Mouse (Mus musculus): ENCODE results near the gene Lat2. TPM values are rescaled to one million over a fixed set of nuclear protein-coding genes. Genes with fewer than 3 reads are reported as not detected.

Gene Lat2
- polyA plus RNA-seq, 1 experiment from 2014 or later, result 3.1 TPM

DNA sequence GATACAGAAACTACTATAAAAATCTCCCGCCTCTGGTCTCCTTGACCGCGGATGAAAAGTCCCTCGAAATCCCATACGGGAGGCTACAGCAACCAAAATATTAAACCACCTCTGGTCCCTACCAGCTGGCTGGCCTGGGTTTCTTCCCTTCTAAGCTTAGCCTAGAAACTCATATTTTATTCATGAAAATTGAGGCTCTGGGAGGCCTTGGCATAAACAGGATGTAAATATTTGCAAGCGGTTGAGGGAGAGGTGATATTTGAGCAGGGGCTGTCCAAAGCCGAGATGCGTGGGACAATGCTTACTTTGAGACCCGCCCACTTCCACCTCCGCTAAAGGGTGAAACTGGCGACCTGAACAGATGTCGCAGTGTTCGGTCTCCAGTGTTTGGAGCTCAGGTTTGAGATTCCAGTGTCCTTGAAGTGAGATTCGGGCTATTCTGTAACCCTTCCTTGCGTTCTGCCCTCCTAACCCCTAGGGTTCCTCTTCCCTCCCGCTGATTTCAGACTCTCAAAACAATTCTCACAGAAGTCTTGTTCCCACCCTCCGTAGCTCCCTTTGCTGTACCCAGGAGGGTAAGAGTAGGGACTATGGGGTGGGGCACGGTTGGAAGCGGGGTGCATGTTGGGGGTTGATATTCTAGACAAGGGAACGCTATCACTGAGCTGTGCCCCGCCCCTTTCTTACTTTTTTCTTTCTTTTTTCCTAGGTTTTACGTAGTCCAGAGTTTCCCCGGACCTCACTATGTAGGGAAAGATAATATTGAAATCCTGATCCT lies 42.9 kb downstream of the Lat2 start:
- peak overlapping the region; percentile 62 for H3K9ac ChIP-seq (ENCODE audit: low read depth, low read length)
- DNase-seq (ENCODE audit: low spot score), result peak; percentile 84
- ATAC-seq (ENCODE audit: low FRiP score), result peak; percentile 79
- H3K4me3 ChIP-seq (ENCODE audit: low read depth, low read length), result peak overlapping the region; percentile 41
- peaks cover 3% of the 10 kb centered on the region; the same call in 1 of the 2 replicates for H3K4me1 ChIP-seq (replicated peaks; ENCODE audit: control insufficient read depth, insufficient read depth, low read length)
- no peaks in the 10 kb centered on the region for H3K36me3 ChIP-seq (ENCODE audit: control insufficient read depth, insufficient read depth, low read length)
- H3K27me3 ChIP-seq (ENCODE audit: control insufficient read depth, insufficient read depth, low read length), result no peaks in the 10 kb centered on the region
- H3K27ac ChIP-seq (ENCODE audit: low read depth, low read length), result peak overlapping the region; percentile 62; the same call in 1 of the 2 replicates
- peak overlapping the region; percentile 67 for H3K4me2 ChIP-seq (replicated peaks; ENCODE audit: low read depth, low read length)
- 2% methylated on average over 23 of the region's 23 CpGs for WGBS
- no peaks in the 10 kb centered on the region for H3K9me3 ChIP-seq (ENCODE audit: control insufficient read depth, low read length)

DNA sequence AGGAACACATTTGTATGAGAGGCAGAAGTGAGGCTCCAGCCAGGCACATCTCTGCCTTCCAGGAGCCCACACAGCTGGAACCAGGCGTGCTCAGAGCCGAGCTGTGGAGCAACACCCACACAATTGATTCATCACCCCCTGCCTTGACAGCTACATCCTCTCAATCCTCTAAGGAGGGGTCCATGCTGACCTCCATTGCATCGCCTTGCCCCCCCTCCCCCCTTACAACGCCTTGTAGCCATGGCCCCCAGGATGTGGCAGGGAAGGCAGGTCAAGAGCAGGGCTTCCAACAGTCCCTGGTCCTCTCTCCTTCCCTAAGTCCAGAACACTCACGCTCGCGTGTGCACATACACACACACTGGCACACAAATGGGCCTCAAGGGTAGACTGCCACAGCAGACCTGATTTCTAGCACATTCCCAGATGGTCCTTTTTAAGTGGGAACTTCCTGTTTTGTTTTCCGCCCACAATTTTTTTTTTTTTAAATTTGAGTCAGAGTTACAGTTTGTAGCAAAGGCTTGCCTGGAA lies 45.8 kb downstream of the Lat2 start:
- no peaks in the 10 kb centered on the region for H3K36me3 ChIP-seq (ENCODE audit: control insufficient read depth, insufficient read depth, low read length)
- ATAC-seq (ENCODE audit: low FRiP score) (no peak), DNase-seq (ENCODE audit: low spot score) (no peak)
- no peak overlapping the region for H3K4me3 ChIP-seq (ENCODE audit: low read depth, low read length)
- no peak overlapping the region for H3K9ac ChIP-seq (ENCODE audit: low read depth, low read length)
- H3K4me2 ChIP-seq (replicated peaks; ENCODE audit: low read depth, low read length), result no peak overlapping the region
- H3K4me1 ChIP-seq (replicated peaks; ENCODE audit: control insufficient read depth, insufficient read depth, low read length), result peaks cover 3% of the 10 kb centered on the region; the same call in 1 of the 2 replicates
- H3K27me3 ChIP-seq (ENCODE audit: control insufficient read depth, insufficient read depth, low read length), result no peaks in the 10 kb centered on the region
- no peak overlapping the region for H3K27ac ChIP-seq (ENCODE audit: low read depth, low read length)
- no peaks in the 10 kb centered on the region for H3K9me3 ChIP-seq (ENCODE audit: control insufficient read depth, low read length)
- 61% methylated on average over 8 of the region's 8 CpGs for WGBS

DNA sequence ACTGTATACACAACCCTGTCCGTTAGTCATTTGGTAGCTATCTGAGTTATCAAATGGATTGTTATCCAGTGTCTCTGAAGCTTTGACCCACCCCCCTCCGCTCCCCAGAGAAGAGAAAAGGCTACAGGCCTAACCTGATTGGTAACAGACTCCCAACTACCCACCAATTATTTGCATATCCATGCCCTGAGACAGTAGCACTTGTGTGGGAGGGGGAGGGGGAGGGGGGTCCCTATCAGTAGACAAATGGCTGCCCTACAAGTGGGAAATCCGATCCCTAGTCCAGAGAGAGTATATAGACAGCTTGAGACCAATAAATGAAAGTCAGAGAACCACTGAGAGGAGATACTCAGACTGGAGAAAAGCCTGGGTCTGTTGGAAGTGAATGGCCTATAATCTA lies 46.8 kb downstream of the Lat2 start:
- Histone ChIP-seq H3K27me3 (ENCODE audit: control insufficient read depth, insufficient read depth, low read length) (no peaks in the 10 kb centered on the region), H3K9me3 (ENCODE audit: control insufficient read depth, low read length) (no peaks in the 10 kb centered on the region), H3K9ac (ENCODE audit: low read depth, low read length) (no peak overlapping the region), H3K27ac (ENCODE audit: low read depth, low read length) (no peak overlapping the region), H3K4me3 (ENCODE audit: low read depth, low read length) (no peak overlapping the region), H3K36me3 (ENCODE audit: control insufficient read depth, insufficient read depth, low read length) (no peaks in the 10 kb centered on the region), H3K4me1 (replicated peaks; ENCODE audit: control insufficient read depth, insufficient read depth, low read length) (peaks cover 3% of the 10 kb centered on the region; the same call in 1 of the 2 replicates), H3K4me2 (replicated peaks; ENCODE audit: low read depth, low read length) (no peak overlapping the region)
- no peak for ATAC-seq (ENCODE audit: low FRiP score)
- no peak for DNase-seq (ENCODE audit: low spot score)
- 71% methylated on average over 3 of the region's 3 CpGs for whole genome bisulfite sequencing

DNA sequence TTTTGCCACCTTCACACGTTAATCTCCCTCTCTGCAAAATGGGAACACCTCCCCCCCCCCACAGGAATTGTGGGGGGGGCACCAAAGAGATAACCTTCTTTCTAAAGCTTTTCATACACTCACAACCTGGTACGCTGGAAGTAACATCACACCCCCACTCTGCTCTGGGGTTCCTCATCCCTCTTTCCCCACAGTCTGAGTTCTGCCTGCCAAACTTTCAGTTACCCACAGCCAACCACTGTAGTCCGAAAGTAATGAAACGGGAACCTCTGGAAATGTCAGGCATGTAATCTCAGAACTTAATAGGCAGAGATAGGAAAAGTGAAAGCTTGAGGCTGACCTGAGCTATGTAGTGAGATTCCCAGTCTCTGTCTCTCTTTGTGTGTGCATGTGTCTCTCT lies 47.4 kb downstream of the Lat2 start:
- Histone ChIP-seq H3K9ac (ENCODE audit: low read depth, low read length) (no peak overlapping the region), H3K4me1 (replicated peaks; ENCODE audit: control insufficient read depth, insufficient read depth, low read length) (peaks cover 2% of the 10 kb centered on the region; the same call in 1 of the 2 replicates), H3K9me3 (ENCODE audit: control insufficient read depth, low read length) (no peaks in the 10 kb centered on the region), H3K27ac (ENCODE audit: low read depth, low read length) (no peak overlapping the region), H3K4me3 (ENCODE audit: low read depth, low read length) (no peak overlapping the region), H3K27me3 (ENCODE audit: control insufficient read depth, insufficient read depth, low read length) (no peaks in the 10 kb centered on the region), H3K4me2 (replicated peaks; ENCODE audit: low read depth, low read length) (no peak overlapping the region), H3K36me3 (ENCODE audit: control insufficient read depth, insufficient read depth, low read length) (no peaks in the 10 kb centered on the region)
- ATAC-seq (ENCODE audit: low FRiP score) (no peak), DNase-seq (ENCODE audit: low spot score) (no peak)
- WGBS, result 88% methylated on average over 4 of the region's 4 CpGs

DNA sequence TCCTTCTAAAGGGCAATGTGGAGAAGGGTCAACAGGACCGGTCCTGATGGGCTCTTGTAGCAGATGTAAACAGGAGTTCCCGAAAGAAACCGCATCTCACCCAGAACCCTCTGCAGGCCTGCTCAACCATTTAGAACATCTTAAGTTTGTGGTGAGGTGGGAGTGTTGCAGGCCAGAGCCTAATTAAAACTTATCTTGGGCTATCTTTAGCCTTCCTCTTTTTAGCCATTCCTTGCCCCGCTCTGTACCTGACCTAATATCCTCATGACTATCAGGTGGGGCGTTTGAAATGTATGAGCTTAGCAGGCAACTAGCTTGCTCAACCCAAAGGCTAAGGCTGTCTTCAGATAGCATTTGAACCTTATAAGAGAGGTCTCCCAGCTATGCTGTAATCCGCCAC lies 49.1 kb downstream of the Lat2 start:
- Histone ChIP-seq H3K9me3 (ENCODE audit: control insufficient read depth, low read length) (no peaks in the 10 kb centered on the region), H3K4me1 (replicated peaks; ENCODE audit: control insufficient read depth, insufficient read depth, low read length) (no peaks in the 10 kb centered on the region), H3K27ac (ENCODE audit: low read depth, low read length) (no peak overlapping the region), H3K4me3 (ENCODE audit: low read depth, low read length) (no peak overlapping the region), H3K9ac (ENCODE audit: low read depth, low read length) (no peak overlapping the region), H3K4me2 (replicated peaks; ENCODE audit: low read depth, low read length) (no peak overlapping the region), H3K27me3 (ENCODE audit: control insufficient read depth, insufficient read depth, low read length) (no peaks in the 10 kb centered on the region), H3K36me3 (ENCODE audit: control insufficient read depth, insufficient read depth, low read length) (no peaks in the 10 kb centered on the region)
- ATAC-seq (ENCODE audit: low FRiP score) (no peak), DNase-seq (ENCODE audit: low spot score) (no peak)
- WGBS, result 93% methylated on average over 6 of the region's 6 CpGs

DNA sequence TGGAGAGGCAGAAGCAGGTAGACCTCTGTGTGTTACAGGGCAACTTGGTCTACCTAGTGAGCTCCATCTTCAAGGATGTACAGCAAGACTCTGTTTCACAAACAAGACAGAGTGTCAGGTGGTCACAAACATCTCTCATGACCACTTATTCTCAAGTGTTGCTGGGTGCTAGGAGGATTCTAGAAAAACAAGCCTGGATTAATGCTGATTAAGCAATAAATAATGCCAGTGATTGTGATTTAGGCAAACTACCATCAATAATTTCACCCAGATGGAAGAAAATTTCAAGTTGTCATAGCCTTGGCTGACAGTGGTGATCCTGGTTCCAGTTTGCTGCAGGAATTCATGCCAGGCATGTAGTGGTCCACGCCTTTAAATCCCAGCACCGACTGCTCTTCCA lies 50.6 kb downstream of the Lat2 start:
- Histone ChIP-seq H3K36me3 (ENCODE audit: control insufficient read depth, insufficient read depth, low read length) (no peaks in the 10 kb centered on the region), H3K9ac (ENCODE audit: low read depth, low read length) (no peak overlapping the region), H3K9me3 (ENCODE audit: control insufficient read depth, low read length) (no peaks in the 10 kb centered on the region), H3K27ac (ENCODE audit: low read depth, low read length) (no peak overlapping the region), H3K4me1 (replicated peaks; ENCODE audit: control insufficient read depth, insufficient read depth, low read length) (no peaks in the 10 kb centered on the region), H3K4me3 (ENCODE audit: low read depth, low read length) (no peak overlapping the region), H3K4me2 (replicated peaks; ENCODE audit: low read depth, low read length) (no peak overlapping the region), H3K27me3 (ENCODE audit: control insufficient read depth, insufficient read depth, low read length) (no peaks in the 10 kb centered on the region)
- 97% methylated on average over 2 of the region's 2 CpGs for WGBS
- ATAC-seq (ENCODE audit: low FRiP score) (no peak), DNase-seq (ENCODE audit: low spot score) (no peak)

DNA sequence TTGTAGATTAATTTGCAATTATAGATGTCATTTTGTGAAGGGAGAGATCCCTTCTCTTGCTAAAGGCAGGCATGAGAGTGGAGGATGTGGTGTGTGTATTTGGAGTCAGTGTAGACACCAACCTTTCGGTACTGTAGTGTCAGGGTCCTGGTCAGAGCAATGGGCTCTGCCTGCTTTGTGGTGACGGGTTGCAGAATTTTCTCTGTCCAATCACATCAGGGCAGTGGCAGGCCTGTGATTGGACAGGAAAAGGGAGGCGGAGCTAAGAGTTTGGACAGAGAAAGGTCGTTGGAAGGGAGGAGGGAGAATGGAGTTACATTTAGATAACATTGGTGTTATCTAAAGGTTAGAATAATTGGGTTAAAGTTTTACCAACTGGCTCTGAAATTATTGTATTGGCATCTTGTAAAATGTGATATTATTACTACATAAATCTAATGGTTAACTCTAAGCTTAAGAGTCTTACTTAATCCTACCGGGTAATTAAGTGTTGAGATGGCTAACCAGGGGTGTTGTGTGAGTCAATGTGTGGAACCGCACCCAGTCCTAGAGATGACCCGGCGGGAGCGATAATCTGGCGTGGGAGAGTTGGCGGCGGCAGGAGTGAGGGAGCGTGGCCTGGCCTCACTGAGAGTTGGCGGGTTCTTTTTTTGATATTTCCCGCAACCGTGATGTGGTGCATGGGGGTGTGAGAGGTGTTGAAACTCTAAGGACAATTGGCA lies 54.2 kb downstream of the Lat2 start:
- DNase-seq (ENCODE audit: low spot score) (no peak), ATAC-seq (ENCODE audit: low FRiP score) (no peak)
- Histone ChIP-seq H3K4me2 (replicated peaks; ENCODE audit: low read depth, low read length) (no peak overlapping the region), H3K9me3 (ENCODE audit: control insufficient read depth, low read length) (no peaks in the 10 kb centered on the region), H3K9ac (ENCODE audit: low read depth, low read length) (no peak overlapping the region), H3K27ac (ENCODE audit: low read depth, low read length) (no peak overlapping the region), H3K4me1 (replicated peaks; ENCODE audit: control insufficient read depth, insufficient read depth, low read length) (0 out of 2 replicates have a peak, but pooled peaks cover 2% of the 10 kb centered on the region), H3K27me3 (ENCODE audit: control insufficient read depth, insufficient read depth, low read length) (no peaks in the 10 kb centered on the region), H3K36me3 (ENCODE audit: control insufficient read depth, insufficient read depth, low read length) (no peaks in the 10 kb centered on the region), H3K4me3 (ENCODE audit: low read depth, low read length) (no peak overlapping the region)
- WGBS, result 82% methylated on average over 16 of the region's 16 CpGs

DNA sequence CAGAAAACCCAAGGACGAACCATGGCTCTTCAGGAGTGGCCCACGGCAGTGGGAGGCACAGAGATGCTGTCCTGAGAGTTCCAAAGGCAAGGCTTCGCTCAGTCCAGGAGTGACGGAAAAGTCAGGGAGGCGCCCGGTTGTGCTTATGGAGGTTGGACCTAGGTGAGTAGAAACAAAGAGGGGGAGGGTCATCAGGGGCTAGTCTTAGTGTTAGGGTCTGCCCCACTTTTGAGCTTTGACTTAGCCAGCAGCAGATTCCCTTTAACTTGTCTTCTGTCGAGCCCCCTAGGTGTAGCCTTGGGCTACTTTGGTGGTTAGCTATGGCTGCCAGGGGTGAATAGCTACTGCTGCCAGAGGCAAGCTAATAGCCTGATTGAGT lies 54.8 kb downstream of the Lat2 start, which contains the start of gene Syna:
Gene Syna (minus strand): TSS at position 101 of the 379 bp plus-strand sequence.
- 0 out of 2 replicates have a peak, but pooled peaks cover 6% of the 10 kb centered on the region for H3K4me1 ChIP-seq (replicated peaks; ENCODE audit: control insufficient read depth, insufficient read depth, low read length)
- DNase-seq (ENCODE audit: low spot score) (no peak), ATAC-seq (ENCODE audit: low FRiP score) (no peak)
- H3K4me3 ChIP-seq (ENCODE audit: low read depth, low read length), result no peak within 1 kb of the TSS
- no peaks in the 10 kb centered on the region for H3K27me3 ChIP-seq (ENCODE audit: control insufficient read depth, insufficient read depth, low read length)
- no peak within 1 kb of the TSS for H3K27ac ChIP-seq (ENCODE audit: low read depth, low read length)
- H3K9me3 ChIP-seq (ENCODE audit: control insufficient read depth, low read length), result no peaks in the 10 kb centered on the region
- H3K9ac ChIP-seq (ENCODE audit: low read depth, low read length), result no peak within 1 kb of the TSS
- no peak within 1 kb of the TSS for H3K4me2 ChIP-seq (replicated peaks; ENCODE audit: low read depth, low read length)
- no peaks in the 10 kb centered on the region for H3K36me3 ChIP-seq (ENCODE audit: control insufficient read depth, insufficient read depth, low read length)
- 88% methylated on average over 7 of the region's 7 CpGs for WGBS

All from hindbrain, embryonic 11.5 days (tissue).